Mouse (Mus musculus): ENCODE data around the gene Nelfa. TPM values are rescaled to one million over a fixed set of nuclear protein-coding genes. Genes with fewer than 3 reads are reported as not detected.

The Nelfa gene
- polyA plus RNA-seq, 1 experiment, result 26.2 TPM

DNA sequence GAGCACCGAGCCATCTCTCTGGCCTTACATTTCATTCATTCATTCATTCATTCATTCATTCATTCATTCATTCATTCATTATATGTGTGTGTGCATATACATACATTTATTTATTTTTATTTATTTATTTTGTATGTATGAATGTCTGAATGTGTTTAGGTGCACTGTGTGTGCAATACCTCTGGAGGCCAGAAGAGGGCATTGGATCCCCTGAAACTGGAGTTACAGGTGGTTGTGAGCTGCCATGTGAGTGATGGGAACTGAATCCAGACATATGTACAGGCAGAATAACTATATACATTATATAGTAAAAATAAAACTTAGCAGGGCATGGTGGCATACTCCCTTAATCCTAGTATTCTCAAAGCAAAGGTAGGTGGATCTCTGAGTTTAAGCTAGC lies 83.1 kb downstream of the Nelfa start:
- no peak overlapping the region for H3K27ac ChIP-seq (ENCODE audit: insufficient read depth, low read length)
- H3K4me3 ChIP-seq (ENCODE audit: insufficient read depth, low read length), result no peak overlapping the region
- TF ChIP-seq CTCF (IDR thresholded peaks at IDR 0.05; ENCODE audit: extremely low read depth, insufficient read depth, low read length) (no peak), POLR2A (IDR thresholded peaks at IDR 0.05; ENCODE audit: extremely low read depth, insufficient read depth, low read length) (no peak)
- H3K4me1 ChIP-seq (ENCODE audit: control insufficient read depth, insufficient read depth, low read length), result no peaks in the 10 kb centered on the region; the same call in 1 of the 2 replicates

GRCm38 (mm10) chr5:33851466-33851865 lies 84.7 kb downstream of the Nelfa start:
- no peaks in the 10 kb centered on the region; the same call in 1 of the 2 replicates for H3K4me1 ChIP-seq (ENCODE audit: control insufficient read depth, insufficient read depth, low read length)
- no peak overlapping the region for H3K4me3 ChIP-seq (ENCODE audit: insufficient read depth, low read length)
- no peak overlapping the region for H3K27ac ChIP-seq (ENCODE audit: insufficient read depth, low read length)
- TF ChIP-seq POLR2A (IDR thresholded peaks at IDR 0.05; ENCODE audit: extremely low read depth, insufficient read depth, low read length) (no peak), CTCF (IDR thresholded peaks at IDR 0.05; ENCODE audit: extremely low read depth, insufficient read depth, low read length) (no peak)

Other genes starting within 250 kb of the Nelfa start
- gene Fgfr3, start 214.7 kb downstream of the Nelfa start, polyA plus RNA-seq (2012; rRNA removed), result 150 and 169 TPM in 2 replicates
- gene Letm1, start 153.6 kb downstream of the Nelfa start, polyA plus RNA-seq (2012; rRNA removed), result 57.5 and 58.1 TPM in 2 replicates
- gene Nsd2, start 115.7 kb downstream of the Nelfa start, polyA plus RNA-seq (2012; rRNA removed), result 42.7 and 44.2 TPM in 2 replicates
- 157 and 165 TPM in 2 replicates for gene Gm1673, start 47.0 kb upstream of the Nelfa start, polyA plus RNA-seq (2012; rRNA removed)
- 151 and 153 TPM in 2 replicates for gene Nat8l, start 59.6 kb upstream of the Nelfa start, polyA plus RNA-seq (2012; rRNA removed)
- 1.4 and 3.1 TPM in 2 replicates for gene Poln, start 233.0 kb upstream of the Nelfa start, polyA plus RNA-seq (2012; rRNA removed)
- gene Haus3, start 233.1 kb upstream of the Nelfa start, polyA plus RNA-seq (2012; rRNA removed), result 5.5 and 5.7 TPM in 2 replicates

All from cortical plate, adult 2 months (tissue).